Mouse (Mus musculus) embryonic fibroblast, embryonic 13.5 days (primary cell): ENCODE data around the gene Smad3.

Source experiments
- CTCF ChIP-seq: IDR thresholded peaks from 2 replicates; pipeline ENCODE4 v1.5.1; 2011; ENCODE audit warnings: mild to moderate bottlenecking, control low read depth, low read length, moderate library complexity, borderline replicate concordance; ENCODE audit not compliant: insufficient read depth
- POLR2A ChIP-seq: IDR thresholded peaks from 2 replicates; pipeline ENCODE4 v1.6.1; 2011; ENCODE audit warnings: low read depth, mild to moderate bottlenecking, control low read depth, low read length, moderate library complexity

DNA sequence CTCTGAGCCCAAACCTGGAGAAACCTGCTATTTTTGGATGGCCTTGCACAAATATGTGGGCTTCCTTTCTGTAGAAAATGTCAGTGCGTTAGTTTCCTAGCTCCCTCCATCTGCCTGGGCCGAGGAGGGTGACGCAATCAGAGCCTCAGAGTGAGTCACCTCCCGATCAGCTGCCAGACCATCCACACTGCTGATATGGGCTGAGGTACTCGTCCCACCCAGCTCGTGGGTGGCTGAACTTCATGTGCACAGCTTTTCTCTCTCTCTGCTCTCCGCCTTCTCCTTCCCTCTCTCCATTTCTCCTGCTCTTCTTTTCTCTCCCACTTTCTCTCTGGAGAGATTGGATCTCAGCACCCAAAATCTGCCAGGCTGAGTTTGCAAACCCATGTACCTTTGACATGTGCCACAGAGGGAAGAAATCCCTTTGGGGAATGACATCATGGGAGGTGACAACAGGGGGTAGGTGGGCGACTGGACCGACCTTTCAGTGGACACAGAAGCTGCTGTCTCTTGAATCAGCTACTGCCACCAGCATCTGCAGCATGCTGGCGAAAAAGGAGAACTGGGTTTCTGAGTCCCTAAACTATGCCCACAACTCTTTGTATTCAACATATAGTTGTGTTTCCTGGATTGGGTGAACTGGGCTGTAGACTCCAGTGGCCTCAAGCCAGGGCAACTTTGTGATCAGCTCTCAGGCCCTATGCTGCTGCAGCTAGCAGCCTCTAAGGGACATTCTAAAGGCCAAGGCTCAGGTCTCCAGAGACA, 36.1 kb upstream of the Smad3 start:
- TF ChIP-seq CTCF (no peak), POLR2A (no peak)
